Mouse (Mus musculus): ENCODE results near the gene Fryl. TPM values are rescaled to one million over a fixed set of nuclear protein-coding genes. Genes with fewer than 3 reads are reported as not detected.
A peak's percentile ranks its signal among the peaks of the same experiment; 100 is the strongest.

Gene Fryl
- polyA plus RNA-seq, 1 experiment from 2014 or later = 30.8 TPM

GRCm38 (mm10) chr5:73132998-73133832, 123.2 kb downstream of the Fryl start:
- H3K27me3 ChIP-seq = no peaks in the 10 kb centered on the region
- in situ Hi-C loops (cut with MboI; ENCODE audit: low pct_unique_long_range_greater_than_20kb) = loop anchor here (5.0 kb wide), 1 partner anchor 249 kb away; no protein-coding TSS in a partner anchor
- DNase-seq (ENCODE audit: low read depth, low spot score) (no peak), ATAC-seq (no peak)
- CTCF ChIA-PET = interaction anchor here (0.8 to 2.9 kb wide), 16 partner anchors 8 to 249 kb away, joined by 3 to 18 read pairs (median 4); no protein-coding TSS in a partner anchor
- TF ChIP-seq CTCF (IDR thresholded peaks at IDR 0.05) = no peak
- POLR2A ChIA-PET = no interaction called here

GRCm38 (mm10) chr5:73130984-73131383, 125.4 kb downstream of the Fryl start:
- CTCF ChIA-PET = interaction anchor here (1.4 kb wide), 2 partner anchors 249 to 252 kb away, joined by 5 read pairs; no protein-coding TSS in a partner anchor
- POLR2A ChIA-PET = no interaction called here
- in situ Hi-C loops (cut with MboI; ENCODE audit: low pct_unique_long_range_greater_than_20kb) = loop anchor here (5.0 kb wide), 1 partner anchor 251 kb away; no protein-coding TSS in a partner anchor
- no peaks in the 10 kb centered on the region for H3K27me3 ChIP-seq
- DNase-seq (ENCODE audit: low read depth, low spot score) (no peak), ATAC-seq (no peak)
- no peak for TF ChIP-seq CTCF (IDR thresholded peaks at IDR 0.05)

- POLR2A ChIA-PET = interaction anchor here (0.6 to 0.9 kb wide), 2 partner anchors 222 to 252 kb away, joined by 3 to 5 read pairs; no protein-coding TSS in a partner anchor
- no peak for ATAC-seq
- CTCF ChIA-PET = interaction anchor here (0.8 to 1.5 kb wide), 5 partner anchors 13 to 253 kb away, joined by 3 to 6 read pairs (median 5); no protein-coding TSS in a partner anchor
- no peak for TF ChIP-seq CTCF (IDR thresholded peaks at IDR 0.05)
- DNase-seq (ENCODE audit: low read depth, low spot score) = no peak
- in situ Hi-C loops (cut with MboI; ENCODE audit: low pct_unique_long_range_greater_than_20kb) = loop anchor here (5.0 kb wide), 1 partner anchor 252 kb away; no protein-coding TSS in a partner anchor
- no peaks in the 10 kb centered on the region for H3K27me3 ChIP-seq
These were observed 126.5 kb downstream of the Fryl start for GRCm38 (mm10) chr5:73129871-73130270.

GRCm38 (mm10) chr5:73119969-73120725, 136.3 kb downstream of the Fryl start:
- ChIA-PET POLR2A (no interaction called here), CTCF (interaction anchor here (1.5 kb wide), 1 partner anchor 262 kb away, joined by 3 read pairs; no protein-coding TSS in a partner anchor)
- ATAC-seq (no peak), DNase-seq (ENCODE audit: low read depth, low spot score) (no peak)
- no peaks in the 10 kb centered on the region for H3K27me3 ChIP-seq
- in situ Hi-C loops (cut with MboI; ENCODE audit: low pct_unique_long_range_greater_than_20kb) = no loop called here
- TF ChIP-seq CTCF (IDR thresholded peaks at IDR 0.05) = no peak

- H3K27me3 ChIP-seq = no peaks in the 10 kb centered on the region
- in situ Hi-C loops (cut with MboI; ENCODE audit: low pct_unique_long_range_greater_than_20kb) = no loop called here
- TF ChIP-seq CTCF (IDR thresholded peaks at IDR 0.05) = no peak
- ChIA-PET CTCF (interaction anchor here (1.5 kb wide), 1 partner anchor 263 kb away, joined by 3 read pairs; no protein-coding TSS in a partner anchor), POLR2A (no interaction called here)
- DNase-seq (ENCODE audit: low read depth, low spot score) (no peak), ATAC-seq (no peak)
These were observed 136.9 kb downstream of the Fryl start for GRCm38 (mm10) chr5:73119524-73119923.

GRCm38 (mm10) chr5:73118786-73119185, 137.6 kb downstream of the Fryl start:
- ChIA-PET POLR2A (interaction anchor here (0.6 kb wide), 1 partner anchor 239 kb away, joined by 3 read pairs; no protein-coding TSS in a partner anchor), CTCF (interaction anchor here (1.5 kb wide), 1 partner anchor 264 kb away, joined by 3 read pairs; no protein-coding TSS in a partner anchor)
- H3K27me3 ChIP-seq = no peaks in the 10 kb centered on the region
- in situ Hi-C loops (cut with MboI; ENCODE audit: low pct_unique_long_range_greater_than_20kb) = no loop called here
- DNase-seq (ENCODE audit: low read depth, low spot score) (no peak), ATAC-seq (no peak)
- no peak for TF ChIP-seq CTCF (IDR thresholded peaks at IDR 0.05)

- in situ Hi-C loops (cut with MboI; ENCODE audit: low pct_unique_long_range_greater_than_20kb) = no loop called here
- DNase-seq (ENCODE audit: low read depth, low spot score) = peak; percentile 19
- ChIA-PET CTCF (interaction anchor here (0.6 to 2.9 kb wide), 9 partner anchors 9 to 268 kb away, joined by 3 to 11 read pairs (median 6); no protein-coding TSS in a partner anchor), POLR2A (no interaction called here)
- TF ChIP-seq CTCF (IDR thresholded peaks at IDR 0.05) = peak; percentile 92
- ATAC-seq = no peak
- H3K27me3 ChIP-seq = no peaks in the 10 kb centered on the region
These were observed 141.5 kb downstream of the Fryl start for GRCm38 (mm10) chr5:73114878-73115277.

- no peak for TF ChIP-seq CTCF (IDR thresholded peaks at IDR 0.05)
- in situ Hi-C loops (cut with MboI; ENCODE audit: low pct_unique_long_range_greater_than_20kb) = no loop called here
- no peak for ATAC-seq
- DNase-seq (ENCODE audit: low read depth, low spot score) = no peak
- POLR2A ChIA-PET = no interaction called here
- CTCF ChIA-PET = interaction anchor here (2.1 kb wide), 1 partner anchor 270 kb away, joined by 5 read pairs; no protein-coding TSS in a partner anchor
- H3K27me3 ChIP-seq = no peaks in the 10 kb centered on the region
These were observed 144.1 kb downstream of the Fryl start for GRCm38 (mm10) chr5:73112331-73112730.

GRCm38 (mm10) chr5:73103657-73104056, 152.8 kb downstream of the Fryl start:
- in situ Hi-C loops (cut with MboI; ENCODE audit: low pct_unique_long_range_greater_than_20kb) = no loop called here
- TF ChIP-seq CTCF (IDR thresholded peaks at IDR 0.05) = no peak
- CTCF ChIA-PET = interaction anchor here (1.4 kb wide), 1 partner anchor 11 kb away, joined by 4 read pairs; no protein-coding TSS in a partner anchor
- no peaks in the 10 kb centered on the region for H3K27me3 ChIP-seq
- POLR2A ChIA-PET = no interaction called here
- DNase-seq (ENCODE audit: low read depth, low spot score) (no peak), ATAC-seq (no peak)

- POLR2A ChIA-PET = no interaction called here
- H3K27me3 ChIP-seq = no peaks in the 10 kb centered on the region
These were observed 154.0 kb downstream of the Fryl start for GRCm38 (mm10) chr5:73102342-73102989.

More at GRCm38 (mm10) chr5:73102342-73102989, 154.0 kb downstream of the Fryl start:
- DNase-seq (ENCODE audit: low read depth, low spot score) (no peak), ATAC-seq (no peak)
- TF ChIP-seq CTCF (IDR thresholded peaks at IDR 0.05) = no peak
- CTCF ChIA-PET = interaction anchor here (1.3 to 1.4 kb wide), 2 partner anchors 31 kb away, joined by 3 read pairs; no protein-coding TSS in a partner anchor
- in situ Hi-C loops (cut with MboI; ENCODE audit: low pct_unique_long_range_greater_than_20kb) = no loop called here

All from Patski (cell line).